Mouse (Mus musculus) megakaryocyte-erythroid progenitor cell, adult 5-6 weeks (primary cell): ENCODE measurements around the gene Trim46. TPM values are rescaled to one million over a fixed set of nuclear protein-coding genes. Genes with fewer than 3 reads are reported as not detected.
A peak's percentile ranks its signal among the peaks of the same experiment; 100 is the strongest.
"Not testable (repeated sequence)": the region's sequence is repeated elsewhere in the genome, so short reads cannot be mapped to it uniquely, and the experiment has no call there.

Experiments
- ATAC-seq: replicated peaks from 2 replicates; pipeline ENCODE4 v1.8.0; 2016; ENCODE audit warnings: mild to moderate bottlenecking, inconsistent platforms; ENCODE audit not compliant: severe bottlenecking, poor library complexity, low FRiP score, low TSS enrichment
- total RNA-seq, 2 experiments: library from RNA; stranded (forward) in 1 of 2; stranded (reverse) in 1 of 2; fragments of 200-1000, 215-1000 nt in 1 of 2; fragments of >200 nt in 1 of 2; fragmentation: Nextera tagmentation in 1 of 2; gene quantifications; 2 replicates each; pipeline ENCODE4 v1.2.3; 2014 to 2017

Trim46 gene
- total RNA-seq, 2 experiments from 2014 or later = not detected

DNA sequence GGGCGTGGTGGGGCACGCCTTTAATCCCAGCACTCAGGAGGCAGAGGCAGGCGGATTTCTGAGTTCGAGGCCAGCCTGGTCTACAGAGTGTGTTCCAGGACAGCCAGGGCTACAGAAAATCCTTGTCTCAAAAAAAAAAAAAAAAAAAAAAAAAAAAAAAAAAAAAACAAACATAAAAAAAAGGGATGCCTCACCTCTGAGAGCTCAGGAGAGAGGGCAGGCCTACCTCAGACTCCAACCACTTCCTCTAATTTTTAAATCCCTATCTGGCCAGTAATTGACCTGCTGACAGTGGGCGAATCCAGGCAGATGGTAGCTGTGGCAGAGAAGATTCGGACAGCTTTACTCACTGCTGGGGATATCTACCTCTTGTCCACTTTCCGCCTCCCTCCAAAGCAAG is 29.7 kb downstream of the Trim46 start:
- ATAC-seq = not testable (repeated sequence)

DNA sequence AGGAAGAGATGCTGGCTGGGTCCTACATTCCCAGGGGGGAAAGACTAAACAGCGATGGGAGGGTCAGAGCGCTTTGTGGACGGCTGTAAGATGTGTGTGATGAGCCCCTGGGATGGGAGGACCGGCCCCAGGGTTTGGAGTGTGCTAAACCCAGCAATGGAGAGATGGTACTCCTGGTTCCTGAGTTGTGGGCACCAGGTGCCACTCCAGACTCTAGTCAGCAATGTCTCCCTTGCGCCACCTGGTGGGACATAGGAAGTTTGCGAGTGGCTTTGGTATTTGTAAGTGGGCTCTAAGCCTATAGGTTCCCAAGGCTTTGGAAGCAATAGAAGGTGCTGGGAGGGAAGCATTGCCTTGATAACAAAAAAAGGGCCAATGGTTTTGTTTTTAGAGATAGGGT is 30.3 kb downstream of the Trim46 start:
- peak; percentile 76 for ATAC-seq

DNA sequence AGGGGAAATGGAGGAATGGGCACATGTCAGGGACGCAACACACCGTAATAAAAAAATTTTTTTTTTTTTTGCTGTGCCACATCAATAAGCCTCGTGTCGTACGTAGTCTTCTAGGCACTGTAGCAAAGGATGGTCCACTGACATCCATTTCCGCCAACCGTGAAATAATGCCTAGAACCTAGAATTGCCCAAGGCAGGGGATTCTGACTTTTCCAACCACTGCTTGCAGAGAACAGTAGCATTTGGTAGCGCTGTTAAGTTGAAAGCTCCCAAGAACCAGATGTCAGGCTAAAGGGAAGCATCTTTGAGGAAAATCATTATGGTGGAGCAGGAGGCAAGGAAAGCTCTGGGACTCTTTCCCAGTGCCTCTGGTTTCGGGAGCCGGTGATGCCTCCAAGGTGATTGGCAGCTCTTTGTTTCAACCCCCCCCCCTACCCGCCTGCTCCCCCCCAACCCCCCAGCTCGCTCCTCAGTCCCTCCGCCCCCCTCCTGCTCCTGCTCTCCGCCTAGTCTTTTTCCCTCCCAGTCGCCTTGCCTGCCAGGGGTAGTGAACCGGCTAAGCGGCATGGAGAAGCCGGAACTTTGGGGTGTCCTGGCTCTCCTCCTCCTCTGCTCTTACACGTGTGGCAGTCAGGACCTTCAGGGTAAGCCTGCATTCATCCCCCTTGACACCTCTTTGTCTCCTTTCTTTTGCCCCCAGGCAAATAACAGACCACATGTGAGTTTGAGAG is 31.3 kb downstream of the Trim46 start, which contains the start of gene Thbs3:
Thbs3 (plus strand) TSS at position 500 of the 731 bp plus-strand sequence.
- ATAC-seq = no peak

DNA sequence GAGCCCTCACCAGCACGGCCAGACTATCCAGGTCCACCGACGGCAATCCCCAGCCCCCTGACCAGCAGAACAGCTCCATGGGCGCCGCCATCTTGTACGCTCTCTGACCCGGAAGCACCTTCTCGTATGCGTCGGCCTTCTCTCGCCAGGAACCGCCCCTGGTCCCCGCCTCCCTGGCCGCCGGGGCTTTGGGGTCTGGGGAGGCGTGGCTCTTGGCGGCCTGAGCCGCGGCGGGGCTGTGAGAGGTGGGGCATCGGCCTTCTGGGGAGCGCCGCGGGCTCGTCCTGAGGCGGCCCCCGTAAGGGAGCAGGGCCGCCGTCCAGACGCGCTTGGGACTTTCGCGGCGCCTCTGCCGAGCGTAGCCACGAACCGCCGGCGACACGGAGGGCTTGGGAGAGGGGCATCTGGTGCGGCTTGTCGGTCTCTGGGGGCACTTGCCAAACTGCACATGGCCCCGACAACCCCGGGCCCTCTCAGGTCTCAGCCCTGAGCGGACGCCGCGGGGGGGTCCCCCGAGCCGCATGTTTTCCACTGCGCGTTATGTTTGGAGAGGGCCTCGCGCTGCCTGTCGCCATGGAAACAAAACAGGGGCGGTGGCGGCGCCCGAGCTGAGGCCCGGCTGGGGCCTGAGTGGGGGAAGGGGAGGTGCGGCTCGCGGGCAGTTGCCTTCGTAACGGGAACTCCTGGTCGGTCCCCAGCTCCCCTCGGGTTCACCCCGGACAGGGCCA is 32.1 kb downstream of the Trim46 start:
- ATAC-seq = peak; percentile 77

GRCm38 (mm10) chr3:89210731-89211130 is 35.4 kb downstream of the Trim46 start:
- ATAC-seq = no peak

- ATAC-seq = no peak
Observed at GRCm38 (mm10) chr3:89210162-89210561, 35.9 kb downstream of the Trim46 start.

- ATAC-seq = no peak
Observed at GRCm38 (mm10) chr3:89209731-89210130, 36.4 kb downstream of the Trim46 start.

GRCm38 (mm10) chr3:89208736-89209135 is 37.4 kb downstream of the Trim46 start:
- no peak for ATAC-seq

- no peak for ATAC-seq
Observed at GRCm38 (mm10) chr3:89208075-89208657, 37.9 kb downstream of the Trim46 start.

DNA sequence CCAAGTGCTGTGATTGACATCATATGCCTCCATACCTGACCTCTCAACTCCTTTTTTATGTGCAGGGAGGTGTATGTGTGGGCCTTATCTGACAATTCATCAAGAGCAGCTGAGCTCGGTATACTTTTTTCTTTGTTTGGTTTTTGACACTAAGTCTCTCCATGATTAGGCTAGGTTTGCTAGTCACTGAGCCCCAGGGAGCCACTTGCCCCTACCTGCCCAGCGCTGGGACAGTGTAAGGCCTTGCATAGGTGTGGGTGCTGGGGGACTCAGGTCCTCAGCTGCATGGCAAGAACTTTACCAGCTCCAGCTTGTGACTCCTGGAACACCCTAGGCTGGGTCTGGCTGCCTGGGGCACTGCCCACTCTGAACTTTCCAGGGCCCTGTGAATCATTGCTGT is 39.4 kb downstream of the Trim46 start:
- no peak for ATAC-seq

GRCm38 (mm10) chr3:89206079-89206478 is 40.0 kb downstream of the Trim46 start:
- no peak for ATAC-seq

- ATAC-seq = peak; percentile 29; the same call in 1 of the 2 replicates
Observed at GRCm38 (mm10) chr3:89203142-89203514, 43.0 kb downstream of the Trim46 start.

DNA sequence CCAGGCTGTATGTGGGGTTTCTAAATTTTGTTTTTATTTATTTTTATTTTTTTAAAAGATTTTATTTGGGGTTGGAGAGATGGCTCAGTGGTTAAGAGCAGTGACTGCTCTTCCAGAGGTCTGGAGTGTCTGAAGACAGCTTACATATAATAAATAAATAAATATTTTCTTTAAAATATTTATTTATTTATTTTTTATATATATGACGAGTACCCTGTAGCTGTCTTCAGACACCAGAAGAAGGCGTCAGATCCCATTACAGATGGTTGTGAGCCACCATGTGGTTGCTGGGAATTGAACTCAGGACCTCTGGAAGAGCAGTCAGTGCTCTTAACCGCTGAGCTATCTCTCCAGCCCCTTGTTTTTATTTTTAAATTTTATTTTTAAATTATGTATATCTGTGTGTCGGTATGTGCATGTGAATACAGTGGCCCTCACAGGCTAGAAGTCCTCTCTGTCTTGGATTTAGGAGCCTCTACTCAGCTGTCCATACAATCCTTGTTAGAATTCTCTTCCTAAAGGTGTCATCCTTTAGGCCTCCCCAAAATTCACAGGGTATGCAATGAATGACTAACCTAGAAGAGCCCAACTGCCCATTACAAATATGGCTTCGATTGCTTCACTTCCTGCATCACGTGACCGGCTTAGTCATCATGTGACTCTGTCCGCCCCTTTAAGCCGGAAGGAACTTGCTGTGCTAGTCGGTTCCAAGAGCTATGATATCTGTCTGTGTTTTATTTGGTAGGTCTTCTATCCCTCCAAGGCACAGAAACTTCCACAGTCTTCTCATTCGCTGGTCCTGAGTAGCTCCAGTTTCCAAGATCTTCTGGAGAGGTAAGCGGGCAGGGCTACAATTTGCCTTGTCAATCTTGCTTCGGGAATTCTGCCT is 43.6 kb downstream of the Trim46 start, which contains the start of gene Gba:
Gba (plus strand) TSS at position 676 of the 889 bp plus-strand sequence.
- ATAC-seq = peak; percentile 84

DNA sequence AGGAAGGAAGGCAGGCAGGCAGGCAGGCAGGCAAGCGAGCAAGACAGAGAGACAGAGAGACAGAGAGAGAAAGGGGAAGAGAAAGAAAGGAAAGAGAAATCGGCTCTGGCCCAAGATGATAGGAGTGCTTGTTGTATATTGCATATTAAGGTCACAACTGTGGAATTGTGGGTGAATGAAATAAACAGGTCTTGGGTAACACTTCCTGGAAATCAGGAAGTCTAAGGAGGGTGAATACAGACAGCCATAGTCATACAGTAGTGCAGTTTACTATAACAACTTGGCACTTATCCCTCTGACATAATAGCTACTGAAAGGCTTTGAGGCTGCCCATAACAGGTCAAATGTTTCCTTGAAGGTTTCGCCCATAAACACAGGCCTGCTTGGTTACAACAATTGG is 46.3 kb downstream of the Trim46 start:
- no peak for ATAC-seq

GRCm38 (mm10) chr3:89195979-89196877 is 49.9 kb downstream of the Trim46 start:
- peak; percentile 97 for ATAC-seq

DNA sequence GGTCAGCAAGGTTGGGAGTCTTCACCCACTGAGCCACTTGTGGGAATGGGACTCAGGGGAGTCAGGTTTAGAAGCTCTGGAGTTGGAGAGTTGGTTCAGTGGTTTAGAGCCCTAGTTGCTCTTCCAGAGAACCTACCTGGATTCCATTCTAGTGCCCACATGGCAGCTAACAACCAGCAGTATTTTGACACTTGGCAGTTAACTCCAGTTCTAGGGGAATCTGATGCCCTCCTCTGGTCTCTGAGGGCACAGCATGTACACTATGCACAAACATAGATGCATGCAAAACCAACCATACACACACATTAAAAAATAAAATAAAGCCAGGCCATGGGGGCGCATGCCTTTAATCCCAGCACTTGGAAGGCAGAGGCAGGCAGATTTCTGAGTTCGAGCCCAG is 52.3 kb downstream of the Trim46 start:
- ATAC-seq = no peak

DNA sequence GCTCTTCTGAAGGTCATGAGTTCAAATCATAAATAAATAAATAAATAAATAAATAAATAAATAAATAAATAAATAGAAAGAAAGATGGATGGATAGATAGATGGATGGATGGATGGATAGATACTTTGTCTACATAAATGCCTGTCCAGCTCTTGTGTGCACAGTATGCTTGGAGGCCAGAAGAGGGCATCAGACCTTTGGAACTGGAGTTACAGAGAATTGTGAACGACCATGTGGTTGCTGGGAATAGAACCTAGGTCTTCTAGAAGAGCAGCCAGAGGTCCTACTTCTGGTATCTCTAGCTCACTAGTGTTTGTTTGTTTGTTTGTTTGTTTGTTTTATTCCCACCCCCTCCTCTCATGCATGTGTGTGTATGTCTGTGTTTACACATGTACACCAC is 52.8 kb downstream of the Trim46 start:
- no peak for ATAC-seq

DNA sequence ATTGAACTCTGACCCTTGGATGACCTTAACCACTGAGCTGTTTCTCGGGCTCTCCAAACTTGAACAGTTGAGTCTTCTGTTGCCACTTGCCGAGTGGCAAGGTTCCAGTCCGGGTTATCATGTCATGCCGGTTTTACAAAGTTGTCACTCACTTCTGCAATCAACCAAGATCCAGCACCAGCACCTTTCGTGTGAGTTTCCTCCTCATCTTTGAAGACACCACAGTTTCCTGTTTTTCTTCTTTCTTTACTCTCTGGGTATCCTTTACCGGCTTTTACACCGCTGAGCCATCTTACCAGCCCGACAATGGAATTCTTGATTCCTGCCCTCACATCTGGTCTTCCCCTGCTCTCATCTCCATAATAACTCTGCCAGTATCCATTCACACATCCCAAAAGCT is 55.7 kb downstream of the Trim46 start:
- 0 out of 2 replicates have a peak, but pooled peaks have one; percentile 15 for ATAC-seq
